Mouse (Mus musculus) heart, adult 2 months (tissue): Measurements from ENCODE around the gene Zfp366. TPM values are rescaled to one million over a fixed set of nuclear protein-coding genes. Genes with fewer than 3 reads are reported as not detected.

ENCODE experiments used
- DNase-seq, 2 experiments: peaks; one replicate each; pipeline ENCODE4 v3.0.0; 2021
- H3K27ac ChIP-seq: fragments of 200-600 bp; 2 replicates; pipeline ENCODE4 v1.8.1; 2022
- H3K27me3 ChIP-seq: fragments of 200-500 bp; 2 replicates; pipeline ENCODE4 v1.6.1; 2012; ENCODE audit warnings: mild to moderate bottlenecking, low read length, inconsistent platforms, mixed read lengths; ENCODE audit not compliant: control insufficient read depth, insufficient read depth
- H3K36me3 ChIP-seq: fragments of 200-500 bp; 2 replicates; pipeline ENCODE4 v1.6.1; 2012; ENCODE audit warnings: low read length, inconsistent platforms; ENCODE audit not compliant: control insufficient read depth, insufficient read depth
- H3K4me1 ChIP-seq: fragments of 200-500 bp; 2 replicates; pipeline ENCODE4 v1.6.1; 2011; ENCODE audit warnings: low read length; ENCODE audit not compliant: control insufficient read depth, insufficient read depth
- H3K4me3 ChIP-seq: fragments of 200-600 bp; 2 replicates; pipeline ENCODE4 v1.8.1; 2022
- H3K79me2 ChIP-seq: fragments of 200-500 bp; replicated peaks from 2 replicates; pipeline ENCODE4 v1.6.1; 2012; ENCODE audit warnings: mild to moderate bottlenecking, inconsistent platforms, low read length, moderate library complexity, mixed read lengths; ENCODE audit not compliant: control insufficient read depth, insufficient read depth
- H3K9ac ChIP-seq: fragments of 200-500 bp; 2 replicates; pipeline ENCODE4 v1.6.1; 2012; ENCODE audit warnings: low read depth, mild to moderate bottlenecking, control low read depth, inconsistent platforms, low read length, mixed read lengths
- CTCF ChIP-seq: fragments of 200-600 bp; IDR thresholded peaks from 2 replicates; pipeline ENCODE4 v1.8.1; 2022; ENCODE audit warnings: antibody characterized with exemption, mild to moderate bottlenecking, moderate library complexity
- EP300 ChIP-seq: fragments of 200-500 bp; IDR thresholded peaks from 2 replicates; pipeline ENCODE4 v1.6.1; 2011; ENCODE audit warnings: low read depth, low read length, control low read depth; ENCODE audit not compliant: insufficient read depth
- POLR2A ChIP-seq: fragments of 200-500 bp; IDR thresholded peaks from 2 replicates; pipeline ENCODE4 v1.6.1; 2011; ENCODE audit warnings: mild to moderate bottlenecking, low read depth, low read length, control low read depth; ENCODE audit not compliant: insufficient read depth
- WGBS: fragments of 180-500 bp; shearing (Covaris S2); methylation state at CpG from one replicate; pipeline ENCODE4 v1.1.7; 2018; 5-methylcytosine and 5-hydroxymethylcytosine counted together
- intact Hi-C: fragments of 180-260 bp; cut with DNase I; formaldehyde crosslinking; loops from one replicate; pipeline ENCODE4 v1.15.1; 2025
- polyA plus RNA-seq: library from polyadenylated mRNA; depleted of rRNA; stranded (reverse); fragments of >200 nt; gene quantifications from 2 replicates; pipeline ENCODE4 v1.2.3, GENCODE M21; 2012
- total RNA-seq, 2 experiments: library from RNA; stranded (reverse); gene quantifications; 2 replicates each; pipeline ENCODE4 v1.2.3; 2021

The Zfp366 gene
- total and polyA plus RNA-seq, 3 experiments = 5.0 to 14.4 (median 9.7) TPM

- H3K4me3 ChIP-seq = no peak overlapping the region
- no peak overlapping the region for H3K9ac ChIP-seq
- no peaks in the 10 kb centered on the region for H3K36me3 ChIP-seq
- no peaks in the 10 kb centered on the region for H3K4me1 ChIP-seq
- H3K27ac ChIP-seq = no peak overlapping the region
- H3K27me3 ChIP-seq = no peaks in the 10 kb centered on the region
- no peak for TF ChIP-seq EP300
- no peak for TF ChIP-seq POLR2A
- no peak for TF ChIP-seq CTCF
- DNase-seq = no peak
- 77% methylated on average over 6 of the region's 6 CpGs for WGBS
- H3K79me2 ChIP-seq = no peaks in the 10 kb centered on the region
- intact Hi-C loops = no loop called here
Observed at GRCm38 (mm10) chr13:99264483-99264882, 79.9 kb downstream of the Zfp366 start.

- H3K4me3 ChIP-seq = no peak overlapping the region
- intact Hi-C loops = no loop called here
- WGBS = 95% methylated on average over 3 of the region's 3 CpGs
- H3K27me3 ChIP-seq = no peaks in the 10 kb centered on the region
- no peaks in the 10 kb centered on the region for H3K79me2 ChIP-seq
- H3K27ac ChIP-seq = no peak overlapping the region
- TF ChIP-seq POLR2A (no peak), CTCF (no peak)
- H3K36me3 ChIP-seq = no peaks in the 10 kb centered on the region
- DNase-seq = no peak
- H3K4me1 ChIP-seq = no peaks in the 10 kb centered on the region
- no peak overlapping the region for H3K9ac ChIP-seq
Observed at GRCm38 (mm10) chr13:99272046-99272445, 87.4 kb downstream of the Zfp366 start.

- H3K27me3 ChIP-seq = no peaks in the 10 kb centered on the region
- no peak overlapping the region for H3K27ac ChIP-seq
- H3K9ac ChIP-seq = no peak overlapping the region
- TF ChIP-seq POLR2A = no peak
- TF ChIP-seq EP300 = no peak
- TF ChIP-seq CTCF = no peak
- no peak for DNase-seq
- intact Hi-C loops = no loop called here
- no peak overlapping the region for H3K4me3 ChIP-seq
- no peaks in the 10 kb centered on the region for H3K36me3 ChIP-seq
- 95% methylated on average over 3 of the region's 3 CpGs for WGBS
- no peaks in the 10 kb centered on the region for H3K79me2 ChIP-seq
- no peaks in the 10 kb centered on the region for H3K4me1 ChIP-seq
Observed at GRCm38 (mm10) chr13:99277521-99277920, 92.9 kb downstream of the Zfp366 start.

- H3K36me3 ChIP-seq = no peaks in the 10 kb centered on the region
- H3K4me1 ChIP-seq = peaks cover 2% of the 10 kb centered on the region; the same call in 1 of the 2 replicates
- TF ChIP-seq POLR2A = no peak
- no peak for TF ChIP-seq EP300
- H3K27ac ChIP-seq = no peak overlapping the region
- no peak overlapping the region for H3K9ac ChIP-seq
- H3K4me3 ChIP-seq = no peak overlapping the region
- H3K27me3 ChIP-seq = no peaks in the 10 kb centered on the region
- no peaks in the 10 kb centered on the region for H3K79me2 ChIP-seq
- intact Hi-C loops = no loop called here
- DNase-seq = no peak
- WGBS = 87% methylated on average over 6 of the region's 6 CpGs
Observed at GRCm38 (mm10) chr13:99278511-99278910, 93.9 kb downstream of the Zfp366 start.

- H3K27me3 ChIP-seq = no peaks in the 10 kb centered on the region
- peaks cover 2% of the 10 kb centered on the region; the same call in 1 of the 2 replicates for H3K4me1 ChIP-seq
- TF ChIP-seq POLR2A (no peak), CTCF (no peak), EP300 (no peak)
- no peaks in the 10 kb centered on the region for H3K79me2 ChIP-seq
- DNase-seq = no peak
- WGBS = 60% methylated on average over 10 of the region's 10 CpGs
- no peak overlapping the region for H3K9ac ChIP-seq
- no peak overlapping the region for H3K27ac ChIP-seq
- no peaks in the 10 kb centered on the region for H3K36me3 ChIP-seq
- intact Hi-C loops = no loop called here
- no peak overlapping the region for H3K4me3 ChIP-seq
Observed at GRCm38 (mm10) chr13:99279351-99279750, 94.7 kb downstream of the Zfp366 start.

- Histone ChIP-seq H3K27me3 (no peaks in the 10 kb centered on the region), H3K27ac (no peak overlapping the region), H3K36me3 (no peaks in the 10 kb centered on the region), H3K4me3 (no peak overlapping the region), H3K79me2 (no peaks in the 10 kb centered on the region), H3K4me1 (peaks cover 2% of the 10 kb centered on the region; the same call in 1 of the 2 replicates), H3K9ac (no peak overlapping the region)
- intact Hi-C loops = no loop called here
- TF ChIP-seq CTCF (no peak), POLR2A (no peak), EP300 (no peak)
- WGBS = 41% methylated on average over 6 of the region's 6 CpGs
- no peak for DNase-seq
Observed at GRCm38 (mm10) chr13:99282961-99283360, 98.3 kb downstream of the Zfp366 start.

- H3K9ac ChIP-seq = no peak overlapping the region
- intact Hi-C loops = no loop called here
- no peaks in the 10 kb centered on the region for H3K36me3 ChIP-seq
- H3K79me2 ChIP-seq = no peaks in the 10 kb centered on the region
- no peaks in the 10 kb centered on the region for H3K27me3 ChIP-seq
- WGBS = 96% methylated on average over 12 of the region's 12 CpGs
- TF ChIP-seq POLR2A (no peak), EP300 (no peak), CTCF (no peak)
- H3K4me3 ChIP-seq = no peak overlapping the region
- peaks cover 2% of the 10 kb centered on the region; the same call in 1 of the 2 replicates for H3K4me1 ChIP-seq
- no peak for DNase-seq
- no peak overlapping the region for H3K27ac ChIP-seq
Observed at GRCm38 (mm10) chr13:99283916-99284315, 99.3 kb downstream of the Zfp366 start.
